Mouse (Mus musculus) neutrophil, adult 5-6 weeks (primary cell): ENCODE measurements around the gene Hoxb4. TPM values are rescaled to one million over a fixed set of nuclear protein-coding genes. Genes with fewer than 3 reads are reported as not detected.
A peak's percentile ranks its signal among the peaks of the same experiment; 100 is the strongest.

Experiments
- ATAC-seq: fragments of 151-379, 151-347 bp; 2 replicates; pipeline ENCODE4 v1.8.0; 2017; ENCODE audit warnings: mild to moderate bottlenecking, moderate TSS enrichment; ENCODE audit not compliant: insufficient number of reproducible peaks, poor library complexity, low FRiP score, severe bottlenecking; ENCODE audit errors: extremely low read depth
- total RNA-seq: library from RNA; stranded (forward); fragments of 200-1000 nt; gene quantifications from 2 replicates; pipeline ENCODE4 v1.2.3, GENCODE M21; 2017

The Hoxb4 gene
- total RNA-seq: 2.0 and 4.2 TPM in 2 replicates

- ATAC-seq: no peak
Measured at GRCm38 (mm10) chr11:96317608-96318367, at the start of gene Hoxb4. Hoxb4 (plus strand) TSS chr11:96318267.

DNA sequence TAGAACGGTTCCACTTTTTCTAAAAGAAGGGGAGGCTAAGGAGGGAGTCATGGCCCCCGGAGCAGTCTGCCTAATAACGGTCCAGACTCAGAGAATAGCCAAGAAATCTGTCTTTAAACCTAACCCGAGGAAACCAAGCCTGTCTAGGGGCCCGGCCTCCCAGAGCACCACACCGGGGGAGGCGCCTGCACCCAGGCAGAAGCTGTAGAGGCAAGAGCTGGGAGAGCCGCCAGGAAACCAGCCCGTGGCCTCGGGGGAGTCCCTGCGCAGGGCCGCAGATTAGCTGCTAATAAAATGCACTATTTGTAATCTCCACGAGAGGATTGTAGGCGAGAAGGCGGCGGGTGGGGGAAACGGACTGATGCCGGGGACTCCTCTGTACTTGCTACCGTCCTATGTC, 48.2 kb upstream of the Hoxb4 start:
- ATAC-seq: no peak

DNA sequence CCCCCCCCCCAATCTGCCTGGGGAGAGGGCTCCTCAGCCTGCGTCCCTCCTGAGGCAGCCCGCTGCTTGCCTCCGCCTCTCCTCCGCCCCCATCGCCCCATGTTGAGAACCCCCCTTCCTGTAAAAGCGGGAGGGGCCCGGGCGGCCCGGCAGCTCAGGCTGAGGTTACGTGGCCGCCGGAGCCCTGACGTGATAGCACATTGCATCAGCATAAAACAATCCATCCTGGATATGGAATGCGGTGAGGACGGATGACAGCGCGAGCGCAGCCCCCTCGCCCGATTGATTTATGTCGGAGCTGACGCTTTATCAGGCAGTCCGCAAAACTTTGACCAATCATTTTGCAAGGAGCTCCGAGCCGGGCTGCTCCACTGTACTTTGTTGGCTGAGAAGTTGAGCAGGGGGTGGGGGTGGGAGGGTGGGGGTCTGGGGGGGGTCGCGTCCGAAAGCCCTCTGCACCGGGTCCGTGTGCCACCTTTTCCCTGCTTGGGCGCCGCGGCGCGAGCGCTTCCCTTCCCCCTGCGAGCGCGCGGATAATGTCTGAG, 47.0 kb upstream of the Hoxb4 start, which contains the start of gene Hoxb9:
Hoxb9 (plus strand) TSS at position 462 of the 545 bp plus-strand sequence.
- ATAC-seq: no peak

DNA sequence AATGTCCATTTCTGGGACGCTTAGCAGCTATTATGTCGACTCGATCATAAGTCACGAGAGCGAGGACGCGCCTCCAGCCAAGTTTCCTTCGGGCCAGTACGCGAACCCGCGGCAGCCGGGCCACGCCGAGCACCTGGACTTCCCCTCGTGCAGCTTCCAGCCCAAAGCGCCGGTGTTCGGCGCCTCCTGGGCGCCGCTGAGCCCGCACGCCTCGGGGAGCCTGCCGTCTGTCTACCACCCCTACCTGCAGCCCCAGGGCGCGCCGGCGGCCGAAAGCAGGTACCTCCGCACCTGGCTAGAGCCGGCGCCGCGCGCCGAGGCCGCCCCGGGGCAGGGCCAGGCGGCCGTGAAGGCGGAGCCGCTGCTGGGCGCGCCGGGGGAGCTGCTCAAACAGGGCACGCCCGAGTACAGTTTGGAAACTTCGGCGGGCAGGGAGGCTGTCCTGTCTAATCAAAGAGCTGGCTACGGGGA, 46.5 kb upstream of the Hoxb4 start:
- no peak for ATAC-seq

GRCm38 (mm10) chr11:96272024-96272921, 45.8 kb upstream of the Hoxb4 start:
- no peak for ATAC-seq

- ATAC-seq: no peak
Measured at GRCm38 (mm10) chr11:96274428-96274827, 43.6 kb upstream of the Hoxb4 start.

DNA sequence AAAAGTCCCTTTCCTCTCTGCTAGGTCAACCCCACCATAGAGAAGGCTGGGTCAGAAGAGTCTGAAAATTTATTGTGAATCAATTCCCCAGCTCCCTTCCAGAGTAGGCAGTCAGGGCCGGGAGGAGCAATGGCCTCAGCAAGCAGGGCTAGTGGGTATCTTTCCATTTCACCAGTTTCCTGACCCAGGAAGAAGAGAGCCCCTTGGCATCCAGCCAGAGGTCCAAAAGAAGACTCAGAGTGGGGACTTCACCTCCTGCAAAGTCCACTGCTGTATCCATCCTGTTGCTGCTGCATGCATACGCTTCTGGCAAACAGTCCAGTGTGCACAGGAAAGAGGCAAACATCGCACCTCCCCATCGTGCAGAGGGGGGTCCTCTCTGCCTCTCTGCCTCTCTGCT, 42.2 kb upstream of the Hoxb4 start:
- ATAC-seq: no peak

- ATAC-seq: no peak
Measured at GRCm38 (mm10) chr11:96277151-96278044, 40.7 kb upstream of the Hoxb4 start.

- ATAC-seq: no peak
Measured at GRCm38 (mm10) chr11:96278324-96278723, 39.7 kb upstream of the Hoxb4 start.

- peak; percentile 70; the same call in 1 of the 2 replicates for ATAC-seq
Measured at GRCm38 (mm10) chr11:96278773-96279172, 39.3 kb upstream of the Hoxb4 start.

GRCm38 (mm10) chr11:96279421-96280233, 38.4 kb upstream of the Hoxb4 start:
- no peak for ATAC-seq

DNA sequence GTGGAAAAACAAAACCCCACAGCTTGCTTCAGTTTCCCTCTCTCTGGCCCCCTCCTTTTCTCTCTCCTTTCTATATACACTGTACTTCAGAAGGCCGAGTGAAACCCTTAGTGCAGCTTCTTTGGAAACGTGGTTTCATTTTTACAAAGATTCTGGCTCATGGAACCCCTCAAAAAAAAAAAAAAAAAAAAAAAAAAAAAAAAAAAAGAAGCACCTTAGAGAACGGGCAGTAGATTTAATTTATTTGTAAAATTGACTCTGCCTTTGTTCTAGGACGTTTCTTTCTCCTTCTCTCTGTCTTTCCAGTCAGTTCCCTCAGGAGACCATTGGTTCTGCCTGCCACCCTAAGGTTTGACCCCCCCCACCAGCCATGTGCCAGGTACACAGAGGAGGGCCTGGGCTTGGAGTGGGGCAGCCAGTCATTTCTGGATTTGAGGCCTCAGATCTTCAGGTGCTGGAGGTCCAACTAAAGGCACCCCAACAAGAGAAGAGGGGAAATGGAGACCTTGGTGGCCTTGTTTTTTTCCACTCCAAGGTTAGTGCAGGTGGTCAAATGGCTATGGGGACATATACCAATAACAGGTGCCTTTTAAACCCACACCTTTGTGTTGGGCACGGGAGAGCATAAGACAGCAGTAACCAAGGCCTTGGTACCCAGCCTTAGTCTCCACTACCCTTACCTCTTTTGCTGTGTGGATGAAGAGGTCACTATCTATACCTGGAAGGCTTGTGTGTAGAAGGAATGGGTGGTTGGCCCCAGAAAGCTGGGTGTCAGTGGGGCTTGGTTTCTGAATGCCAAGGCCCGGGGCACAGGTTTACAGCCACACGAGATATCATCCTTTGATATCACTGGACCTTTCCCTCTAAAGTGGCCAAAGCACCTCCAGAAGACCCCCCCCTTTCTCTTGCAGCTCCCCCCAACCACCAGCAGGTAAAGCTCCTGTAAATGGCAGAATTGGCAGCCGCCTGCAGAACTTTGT, 37.4 kb upstream of the Hoxb4 start:
- no peak for ATAC-seq

GRCm38 (mm10) chr11:96281396-96281795, 36.7 kb upstream of the Hoxb4 start:
- ATAC-seq: no peak

GRCm38 (mm10) chr11:96281855-96282570, 36.1 kb upstream of the Hoxb4 start, which contains the start of gene Hoxb8:
Hoxb8 (plus strand) TSS chr11:96281905.
- ATAC-seq: no peak

DNA sequence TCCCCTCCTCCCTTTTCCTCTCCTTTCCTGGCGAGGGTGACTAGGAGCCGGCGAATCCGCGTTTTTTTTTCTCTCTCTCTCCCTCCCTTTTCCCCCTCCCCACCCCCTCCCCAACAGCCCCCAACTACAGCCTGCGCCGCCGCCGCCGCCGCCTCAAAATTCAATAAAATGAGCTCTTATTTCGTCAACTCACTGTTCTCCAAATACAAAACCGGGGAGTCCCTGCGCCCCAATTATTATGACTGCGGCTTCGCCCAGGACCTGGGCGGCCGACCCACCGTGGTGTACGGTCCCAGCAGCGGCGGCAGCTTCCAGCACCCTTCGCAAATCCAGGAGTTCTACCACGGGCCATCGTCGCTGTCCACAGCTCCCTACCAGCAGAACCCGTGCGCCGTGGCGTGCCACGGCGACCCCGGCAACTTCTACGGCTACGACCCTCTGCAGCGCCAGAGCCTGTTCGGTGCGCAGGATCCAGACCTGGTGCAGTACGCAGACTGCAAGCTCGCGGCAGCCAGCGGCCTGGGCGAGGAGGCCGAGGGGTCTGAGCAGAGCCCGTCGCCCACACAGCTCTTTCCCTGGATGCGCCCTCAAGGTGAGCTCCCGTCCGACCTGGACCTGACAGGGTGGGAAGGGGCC, 35.2 kb upstream of the Hoxb4 start:
- no peak for ATAC-seq
